Mouse (Mus musculus) small intestine, adult 2 months (tissue): ENCODE results near the gene Abcf1.

Experiments used
- CTCF ChIP-seq: fragments of 200-500 bp; IDR thresholded peaks from 2 replicates; pipeline ENCODE4 v1.5.1; 2012; ENCODE audit warnings: low read depth, mild to moderate bottlenecking, control low read depth, inconsistent platforms, low read length, moderate library complexity, mixed read lengths; ENCODE audit not compliant: insufficient replicate concordance, insufficient read length; ENCODE audit errors: extremely low read depth
- POLR2A ChIP-seq: fragments of 200-500 bp; IDR thresholded peaks from 2 replicates; pipeline ENCODE4 v1.6.1; 2012; ENCODE audit warnings: low read depth, mild to moderate bottlenecking, control low read depth, inconsistent platforms, low read length, moderate library complexity

DNA sequence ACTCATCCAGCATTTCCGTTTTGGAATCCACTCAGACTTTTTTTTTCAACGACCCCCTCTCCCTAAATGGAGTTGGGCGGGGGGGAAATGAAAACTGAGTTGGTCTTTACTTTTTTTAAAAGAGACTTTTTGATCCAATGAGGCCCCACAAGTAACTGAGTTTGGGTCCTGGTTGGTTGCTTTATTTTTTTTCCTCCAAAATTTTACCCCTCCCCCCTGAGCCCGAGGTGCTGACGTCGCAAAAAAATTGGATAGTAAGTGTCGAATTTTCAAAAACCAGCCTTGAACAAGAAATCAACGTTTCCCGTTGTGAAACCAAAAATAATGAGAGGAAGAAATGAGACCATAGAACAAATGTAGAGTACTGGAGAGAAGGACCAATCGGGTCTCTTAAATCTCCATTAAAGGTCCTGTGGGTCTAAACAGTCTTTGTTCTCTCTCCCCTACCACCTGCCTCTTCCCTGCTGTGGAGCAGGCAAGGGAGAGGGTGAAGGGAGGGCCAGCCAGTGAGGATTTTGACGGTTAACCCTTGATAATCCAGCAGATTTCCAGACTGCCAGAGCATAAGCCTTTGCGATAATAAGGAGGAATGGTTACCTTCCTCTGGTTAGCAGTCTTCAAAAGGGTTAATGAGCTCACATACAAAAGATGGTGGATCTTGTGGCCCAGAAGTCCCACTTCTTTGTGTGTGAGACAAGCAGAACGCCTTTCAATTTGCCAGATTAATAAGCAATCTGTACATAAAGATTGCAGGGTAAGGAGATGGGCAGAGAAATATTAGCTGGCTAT, 51.9 kb downstream of the Abcf1 start:
- no peak for TF ChIP-seq CTCF
- TF ChIP-seq POLR2A: peak; percentile 38
